Mouse (Mus musculus) embryonic facial prominence, embryonic 12.5 days (tissue): ENCODE measurements around the gene Msh5. TPM values are rescaled to one million over a fixed set of nuclear protein-coding genes. Genes with fewer than 3 reads are reported as not detected.

Source experiments
- ATAC-seq: fragments of 200-750 bp; cut with Nextera tagmentation; 2 replicates; pipeline ENCODE4 v1.8.0; 2017; ENCODE audit not compliant: insufficient number of reproducible peaks, insufficient read depth, low FRiP score, low TSS enrichment
- H3K27ac ChIP-seq: fragments of 300-500 bp; sonication (generic); 2 replicates; pipeline ENCODE4 v1.5.1; 2016; ENCODE audit warnings: mild to moderate bottlenecking
- H3K27me3 ChIP-seq: fragments of 300-500 bp; sonication (generic); 2 replicates; pipeline ENCODE4 v1.6.1; 2016; ENCODE audit warnings: mild to moderate bottlenecking, moderate library complexity
- H3K36me3 ChIP-seq: fragments of 300-500 bp; sonication (generic); 2 replicates; pipeline ENCODE4 v1.6.1; 2016; ENCODE audit warnings: mild to moderate bottlenecking
- H3K4me1 ChIP-seq: fragments of 300-500 bp; sonication (generic); 2 replicates; pipeline ENCODE4 v1.6.1; 2016
- H3K4me2 ChIP-seq: fragments of 300-500 bp; sonication (generic); replicated peaks from 2 replicates; pipeline ENCODE4 v1.6.1; 2016; ENCODE audit warnings: mild to moderate bottlenecking, moderate library complexity
- H3K4me3 ChIP-seq: fragments of 300-500 bp; sonication (generic); 2 replicates; pipeline ENCODE4 v1.5.1; 2016; ENCODE audit warnings: mild to moderate bottlenecking
- H3K9ac ChIP-seq: fragments of 300-500 bp; sonication (generic); 2 replicates; pipeline ENCODE4 v1.6.1; 2016; ENCODE audit warnings: mild to moderate bottlenecking, moderate library complexity
- H3K9me3 ChIP-seq: fragments of 300-500 bp; sonication (generic); 2 replicates; pipeline ENCODE4 v1.6.1; 2016; ENCODE audit warnings: mild to moderate bottlenecking, moderate library complexity
- WGBS: fragments of 180-500 bp; shearing (Covaris S2); methylation state at CpG from one replicate; pipeline ENCODE4 v1.1.7; 2016; 5-methylcytosine and 5-hydroxymethylcytosine counted together
- polyA plus RNA-seq: library from polyadenylated mRNA; unstranded; fragments of >200 nt; fragmentation: Nextera tagmentation; extraction: Ambion mirVana; gene quantifications from 2 replicates; pipeline ENCODE4 v1.2.1, GENCODE M21; 2016

Gene Msh5
- polyA plus RNA-seq, 1 experiment from 2014 or later, result 4.2 TPM

DNA sequence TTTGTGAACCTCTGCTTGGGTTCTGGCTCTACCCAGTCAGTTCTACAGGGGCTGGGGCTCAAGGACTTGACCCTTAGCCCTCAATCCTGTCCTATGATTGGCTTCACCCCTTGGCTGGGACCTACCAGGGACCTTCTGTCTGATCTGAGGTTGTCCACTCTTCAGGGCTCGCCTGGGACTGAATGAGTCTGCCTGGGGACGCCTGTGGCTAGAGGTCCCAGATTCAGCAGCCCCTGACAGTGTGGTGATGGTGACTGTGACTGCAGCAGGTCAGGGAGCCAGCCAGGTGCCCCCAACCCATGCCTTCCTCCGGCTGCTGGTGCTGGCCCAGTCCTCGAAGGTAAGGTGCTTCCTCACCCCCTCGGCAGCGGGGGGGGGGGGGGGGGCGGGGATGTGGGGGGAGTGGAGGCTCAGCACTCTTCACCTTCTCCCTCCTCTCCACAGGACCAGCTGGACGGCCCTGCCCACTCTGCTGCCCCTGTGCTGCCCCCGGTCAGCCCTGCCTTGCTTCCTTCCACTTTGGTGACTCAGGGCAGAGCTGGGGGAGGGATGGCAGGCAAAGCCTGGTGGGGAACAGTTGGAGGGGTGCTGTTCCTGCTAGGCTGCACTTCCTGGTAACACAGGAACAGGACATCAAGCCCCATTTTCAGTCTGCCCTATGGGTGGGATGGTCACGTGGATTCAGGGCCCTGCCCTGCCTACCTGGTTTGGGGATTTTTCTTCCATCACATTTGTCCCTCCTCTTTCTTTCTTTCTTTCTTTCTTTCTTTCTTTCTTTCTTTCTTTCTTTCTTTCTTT is 21.7 kb downstream of the Msh5 start:
- Histone ChIP-seq H3K27me3 (no peaks in the 10 kb centered on the region), H3K4me1 (peaks cover 34% of the 10 kb centered on the region), H3K27ac (no peak overlapping the region), H3K4me3 (no peak overlapping the region), H3K36me3 (no peaks in the 10 kb centered on the region), H3K4me2 (no peak overlapping the region), H3K9ac (no peak overlapping the region), H3K9me3 (no peaks in the 10 kb centered on the region)
- 56% methylated on average over 10 of the region's 10 CpGs for WGBS
- ATAC-seq, result no peak

DNA sequence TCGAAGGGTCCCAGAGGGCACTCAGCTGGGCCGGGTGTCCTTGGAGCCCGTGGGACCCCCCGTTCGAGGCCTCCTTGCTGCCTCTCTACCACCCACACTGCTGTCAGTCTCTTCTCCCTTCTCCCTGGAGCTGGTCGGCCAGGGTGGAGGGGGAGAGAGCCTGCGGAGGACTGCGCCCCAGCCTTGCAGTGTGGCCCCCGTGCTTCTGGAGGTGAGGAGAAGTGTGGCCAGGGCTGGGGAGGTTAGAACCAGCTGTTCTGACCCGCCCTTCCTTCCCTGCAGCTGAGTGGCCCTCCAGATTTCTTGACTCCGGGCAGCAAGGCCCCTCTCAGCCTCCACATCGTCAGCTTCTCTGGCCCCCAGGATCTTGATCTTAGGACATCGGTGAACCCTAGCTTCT is 22.3 kb downstream of the Msh5 start:
- ATAC-seq, result no peak
- Histone ChIP-seq H3K36me3 (no peaks in the 10 kb centered on the region), H3K27ac (no peak overlapping the region), H3K4me3 (no peak overlapping the region), H3K9ac (no peak overlapping the region), H3K27me3 (no peaks in the 10 kb centered on the region), H3K9me3 (no peaks in the 10 kb centered on the region), H3K4me2 (no peak overlapping the region), H3K4me1 (peaks cover 29% of the 10 kb centered on the region)
- 73% methylated on average over 13 of the region's 13 CpGs for WGBS

DNA sequence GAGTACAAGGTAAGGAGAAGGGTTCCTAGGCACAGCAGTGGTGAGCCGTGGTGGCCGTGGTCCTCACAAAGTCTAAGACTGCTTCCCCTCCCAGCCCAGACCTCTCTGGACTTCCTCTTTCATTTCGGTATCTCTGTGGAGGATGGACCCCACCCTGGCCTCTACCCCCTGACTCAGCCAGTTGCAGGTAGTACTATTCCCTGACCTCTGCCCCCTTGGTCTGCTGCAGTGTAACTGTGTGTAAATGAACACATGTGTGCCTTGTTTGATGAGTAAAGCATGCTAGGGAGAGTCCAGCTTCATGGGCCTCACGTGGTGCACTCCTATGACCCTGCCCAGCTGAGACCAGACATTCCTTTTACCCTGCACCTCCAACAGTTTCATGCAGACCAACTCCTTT is 22.8 kb downstream of the Msh5 start:
- no peak overlapping the region for H3K4me3 ChIP-seq
- no peaks in the 10 kb centered on the region for H3K27me3 ChIP-seq
- no peaks in the 10 kb centered on the region for H3K36me3 ChIP-seq
- peaks cover 29% of the 10 kb centered on the region for H3K4me1 ChIP-seq
- WGBS, result 56% methylated on average over 4 of the region's 4 CpGs
- no peak overlapping the region for H3K27ac ChIP-seq
- no peak overlapping the region for H3K9ac ChIP-seq
- no peaks in the 10 kb centered on the region for H3K9me3 ChIP-seq
- H3K4me2 ChIP-seq, result no peak overlapping the region
- ATAC-seq, result no peak

DNA sequence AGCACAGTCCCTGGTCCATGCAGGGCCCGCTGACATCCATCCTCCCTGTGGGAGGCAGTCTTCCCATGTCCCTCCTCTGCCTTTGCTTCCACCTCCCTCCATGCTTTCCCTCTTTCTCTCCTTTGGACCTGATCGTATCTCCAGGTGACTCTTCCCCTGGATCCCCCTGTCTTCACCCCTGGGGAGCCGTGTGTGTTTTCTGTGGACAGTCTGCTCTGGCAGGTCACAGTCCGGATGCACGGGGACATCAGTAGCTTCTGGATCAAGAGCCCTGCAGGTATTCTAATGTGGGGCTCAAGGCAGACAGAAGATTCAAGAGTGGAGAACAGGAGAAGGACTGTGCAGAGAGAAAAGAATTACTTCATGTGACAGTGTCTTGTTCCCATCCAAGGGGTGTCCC is 23.3 kb downstream of the Msh5 start:
- H3K4me3 ChIP-seq, result no peak overlapping the region
- no peak for ATAC-seq
- no peaks in the 10 kb centered on the region for H3K9me3 ChIP-seq
- H3K4me1 ChIP-seq, result peaks cover 29% of the 10 kb centered on the region
- WGBS, result 84% methylated on average over 5 of the region's 5 CpGs
- H3K27me3 ChIP-seq, result no peaks in the 10 kb centered on the region
- no peak overlapping the region for H3K9ac ChIP-seq
- no peaks in the 10 kb centered on the region for H3K36me3 ChIP-seq
- no peak overlapping the region for H3K4me2 ChIP-seq
- no peak overlapping the region for H3K27ac ChIP-seq

DNA sequence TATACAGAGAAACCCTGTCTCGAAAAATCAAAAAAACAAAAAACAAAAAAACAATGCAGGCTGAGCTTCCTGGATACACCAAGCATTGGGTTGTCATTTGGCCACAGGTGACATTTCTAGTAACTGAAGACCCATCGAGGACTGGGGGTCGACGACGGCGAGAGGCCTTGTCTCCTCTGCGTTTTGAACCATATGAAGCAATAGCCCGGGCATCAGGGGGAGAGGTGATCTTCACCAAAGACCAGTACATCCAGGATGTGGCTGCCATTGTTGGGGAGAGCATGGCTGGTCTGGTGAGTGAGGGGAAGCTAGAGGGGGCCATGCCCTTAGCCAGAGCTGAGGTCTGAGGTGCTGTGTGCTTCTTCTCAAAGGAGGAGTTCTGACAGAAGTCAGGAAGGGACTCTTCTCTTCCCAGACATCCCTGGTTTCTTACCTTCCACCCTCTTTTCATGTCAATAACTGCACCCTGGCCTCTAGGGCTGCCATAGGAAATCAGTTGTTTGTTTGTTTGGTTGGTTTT is 23.9 kb downstream of the Msh5 start:
- no peak for ATAC-seq
- H3K27me3 ChIP-seq, result no peaks in the 10 kb centered on the region
- no peak overlapping the region for H3K27ac ChIP-seq
- H3K4me2 ChIP-seq, result no peak overlapping the region
- H3K36me3 ChIP-seq, result no peaks in the 10 kb centered on the region
- H3K9ac ChIP-seq, result no peak overlapping the region
- H3K4me3 ChIP-seq, result no peak overlapping the region
- 92% methylated on average over 8 of the region's 8 CpGs for WGBS
- peaks cover 27% of the 10 kb centered on the region for H3K4me1 ChIP-seq
- H3K9me3 ChIP-seq, result no peaks in the 10 kb centered on the region

DNA sequence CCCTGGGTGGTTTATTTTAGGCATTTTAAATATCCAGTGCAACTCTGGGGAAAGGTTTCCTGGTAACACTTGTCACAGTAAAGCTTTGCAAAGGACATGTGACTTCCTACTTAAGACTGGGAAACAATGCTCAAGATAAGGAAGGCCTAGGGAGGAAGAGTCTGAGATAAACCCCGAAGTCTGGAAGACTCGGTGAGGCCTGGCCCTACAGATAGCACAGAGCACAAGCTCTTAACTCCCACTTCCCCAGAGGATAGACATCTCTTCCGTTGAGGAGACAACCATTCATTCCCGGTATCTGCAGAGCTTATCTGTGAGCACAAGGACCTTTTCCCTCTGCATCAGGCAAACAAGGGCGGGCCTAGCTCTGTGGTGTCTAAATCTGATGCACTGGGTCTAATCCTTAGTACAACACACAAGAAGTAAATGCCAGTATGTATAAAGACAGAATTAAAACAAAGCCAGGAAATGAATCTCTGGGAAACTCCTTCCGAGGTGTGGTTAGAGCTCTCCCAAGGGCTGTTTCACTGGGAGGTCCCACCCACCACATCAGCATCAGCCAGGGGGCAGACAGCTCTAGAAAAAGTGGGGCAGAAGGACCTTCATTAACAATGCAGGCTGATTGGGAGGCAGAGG is 24.6 kb downstream of the Msh5 start:
- Histone ChIP-seq H3K9ac (no peak overlapping the region), H3K27me3 (no peaks in the 10 kb centered on the region), H3K9me3 (no peaks in the 10 kb centered on the region), H3K36me3 (peaks cover 3% of the 10 kb centered on the region; the same call in 1 of the 2 replicates), H3K27ac (no peak overlapping the region), H3K4me1 (peaks cover 22% of the 10 kb centered on the region), H3K4me3 (no peak overlapping the region), H3K4me2 (peak overlapping the region; percentile 21; the same call in 1 of the 2 replicates)
- 62% methylated on average over 6 of the region's 6 CpGs for WGBS
- ATAC-seq, result no peak

DNA sequence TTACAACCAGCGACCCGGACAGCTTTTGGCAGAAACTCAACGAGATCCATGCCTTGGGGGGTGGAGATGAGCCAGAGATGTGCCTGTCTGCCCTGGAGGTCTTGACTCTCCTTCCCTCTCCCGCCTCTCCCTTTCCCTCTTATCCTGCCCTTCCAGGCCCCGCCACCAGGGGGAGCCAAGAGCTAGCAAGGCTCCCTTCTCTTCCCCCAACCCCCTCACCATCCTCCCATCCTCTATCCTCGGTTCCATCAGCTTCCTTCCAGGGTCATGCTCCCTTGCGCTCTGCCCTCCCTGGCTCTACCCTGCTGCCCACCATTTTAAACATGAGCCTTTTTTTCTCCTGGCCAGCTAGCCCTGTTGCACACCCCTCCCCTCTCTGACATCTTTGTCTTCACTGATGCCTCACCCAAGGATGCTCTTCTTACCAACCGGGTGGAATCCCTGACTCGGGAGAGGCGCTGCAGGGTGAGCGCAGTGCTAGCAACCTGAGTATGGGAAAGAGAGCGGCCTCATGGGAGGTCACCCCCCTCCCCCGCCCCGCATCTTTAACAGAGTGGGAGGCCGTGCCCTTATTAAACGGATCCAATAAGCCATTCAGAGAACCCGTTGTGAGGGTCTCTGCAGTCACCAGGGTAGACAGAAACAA is 25.3 kb downstream of the Msh5 start:
- no peak for ATAC-seq
- H3K27ac ChIP-seq, result no peak overlapping the region

DNA sequence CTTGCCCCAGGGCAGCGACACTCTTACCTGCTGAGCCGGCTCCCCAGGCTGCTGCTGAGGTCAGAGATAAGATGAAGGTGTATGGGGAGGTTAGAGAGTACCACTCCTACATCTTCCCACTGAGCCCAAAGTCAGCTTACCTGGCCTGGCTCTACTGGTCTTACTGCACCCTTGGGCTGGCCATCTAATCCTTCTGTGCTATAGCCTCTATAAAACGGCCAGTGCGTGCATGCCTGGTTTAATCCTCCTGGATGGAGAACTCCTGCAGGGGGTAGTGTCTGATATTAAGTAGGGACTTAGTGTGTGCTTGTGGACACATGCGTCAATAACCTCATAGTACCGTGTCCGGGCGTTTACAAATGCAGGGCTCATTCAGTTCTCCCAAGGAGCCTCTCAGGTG is 26.0 kb downstream of the Msh5 start:
- WGBS, result 86% methylated on average over 8 of the region's 8 CpGs
- no peak for ATAC-seq
- Histone ChIP-seq H3K4me3 (no peak overlapping the region), H3K4me2 (no peak overlapping the region), H3K27me3 (no peaks in the 10 kb centered on the region), H3K9me3 (no peaks in the 10 kb centered on the region), H3K27ac (no peak overlapping the region), H3K36me3 (peaks cover 17% of the 10 kb centered on the region), H3K4me1 (peaks cover 17% of the 10 kb centered on the region), H3K9ac (0 out of 2 replicates have a peak overlapping the region, but pooled peaks have one; percentile 24)

More for the DNA sequence above, 25.3 kb downstream of the Msh5 start:
- 14% methylated on average over 17 of the region's 17 CpGs for WGBS
- Histone ChIP-seq H3K4me3 (0 out of 2 replicates have a peak overlapping the region, but pooled peaks have one; percentile 6), H3K9ac (0 out of 2 replicates have a peak overlapping the region, but pooled peaks have one; percentile 24), H3K36me3 (peaks cover 9% of the 10 kb centered on the region), H3K4me1 (peaks cover 19% of the 10 kb centered on the region), H3K27me3 (no peaks in the 10 kb centered on the region), H3K9me3 (no peaks in the 10 kb centered on the region), H3K4me2 (peak overlapping the region; percentile 21)

DNA sequence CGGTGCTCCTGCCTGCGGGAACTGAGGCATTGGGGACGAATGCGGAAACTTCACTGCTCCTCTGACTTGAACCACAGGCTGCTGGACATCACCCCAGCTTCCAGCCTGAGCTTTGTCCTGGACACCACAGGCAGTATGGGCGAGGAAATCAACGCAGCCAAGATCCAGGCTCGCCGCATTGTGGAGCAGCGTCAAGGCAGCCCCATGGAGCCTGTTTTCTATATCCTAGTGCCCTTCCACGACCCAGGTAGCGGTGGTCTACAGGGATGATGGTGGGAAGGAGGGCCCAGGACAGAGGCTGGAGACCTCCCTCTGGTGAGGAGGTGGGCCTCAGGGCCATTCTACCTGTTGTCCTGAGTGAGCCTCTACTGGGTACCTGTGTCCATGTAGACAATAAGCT is 26.7 kb downstream of the Msh5 start:
- H3K27me3 ChIP-seq, result no peaks in the 10 kb centered on the region
- ATAC-seq, result no peak
- no peak overlapping the region for H3K27ac ChIP-seq
- peaks cover 23% of the 10 kb centered on the region for H3K36me3 ChIP-seq
- 74% methylated on average over 11 of the region's 11 CpGs for WGBS
- H3K9ac ChIP-seq, result no peak overlapping the region
- no peaks in the 10 kb centered on the region for H3K9me3 ChIP-seq
- H3K4me3 ChIP-seq, result no peak overlapping the region
- H3K4me1 ChIP-seq, result peaks cover 17% of the 10 kb centered on the region
- no peak overlapping the region for H3K4me2 ChIP-seq

DNA sequence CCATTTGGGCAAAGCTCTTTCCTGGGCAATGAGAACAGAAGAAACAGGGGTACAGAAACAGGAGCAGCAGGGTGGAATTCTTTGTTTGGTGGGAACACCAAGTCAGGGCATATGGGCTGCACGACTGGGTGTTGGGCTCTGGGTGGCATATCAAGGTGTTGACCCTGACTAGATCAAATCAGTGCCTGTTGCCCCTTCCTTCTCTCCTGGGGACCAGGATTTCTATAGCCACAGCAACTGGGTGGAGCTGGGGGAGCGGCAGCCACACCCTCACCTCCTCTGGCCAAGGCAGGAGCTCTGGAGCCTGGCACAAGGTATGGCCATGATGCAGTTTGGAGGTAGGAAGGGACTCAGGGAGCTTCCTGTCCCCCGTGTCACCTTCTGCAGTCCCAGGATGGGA is 28.4 kb downstream of the Msh5 start:
- no peak overlapping the region for H3K4me2 ChIP-seq
- peaks cover 11% of the 10 kb centered on the region; the same call in 1 of the 2 replicates for H3K4me1 ChIP-seq
- H3K4me3 ChIP-seq, result no peak overlapping the region
- H3K27me3 ChIP-seq, result no peaks in the 10 kb centered on the region
- H3K36me3 ChIP-seq, result peaks cover 41% of the 10 kb centered on the region
- no peak for ATAC-seq
- H3K27ac ChIP-seq, result no peak overlapping the region
- no peaks in the 10 kb centered on the region for H3K9me3 ChIP-seq
- 82% methylated on average over 3 of the region's 3 CpGs for WGBS
- H3K9ac ChIP-seq, result no peak overlapping the region

DNA sequence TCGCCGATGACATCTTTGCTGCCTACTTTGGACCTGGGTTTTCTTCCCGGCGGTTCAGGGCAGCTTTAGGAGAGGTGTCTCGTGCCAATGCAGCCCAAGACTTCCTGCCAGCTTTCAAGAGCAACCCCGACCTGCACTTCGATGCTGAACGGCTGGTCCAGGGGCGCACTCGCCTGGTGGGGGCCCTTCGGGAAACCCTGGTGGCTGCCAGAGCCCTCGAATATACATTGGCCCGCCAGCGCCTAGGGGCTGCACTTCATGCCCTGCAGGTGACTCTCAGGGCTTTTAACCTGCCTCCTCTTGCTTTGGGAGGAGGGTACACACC is 28.9 kb downstream of the Msh5 start:
- H3K9me3 ChIP-seq, result no peaks in the 10 kb centered on the region
- H3K36me3 ChIP-seq, result peaks cover 46% of the 10 kb centered on the region
- H3K9ac ChIP-seq, result no peak overlapping the region
- H3K4me2 ChIP-seq, result no peak overlapping the region
- H3K4me1 ChIP-seq, result peaks cover 11% of the 10 kb centered on the region; the same call in 1 of the 2 replicates
- WGBS, result 69% methylated on average over 14 of the region's 14 CpGs
- no peak overlapping the region for H3K4me3 ChIP-seq
- no peaks in the 10 kb centered on the region for H3K27me3 ChIP-seq
- ATAC-seq, result no peak
- H3K27ac ChIP-seq, result no peak overlapping the region
